Mouse (Mus musculus): ENCODE measurements around the gene Fpr3. TPM values are rescaled to one million over a fixed set of nuclear protein-coding genes. Genes with fewer than 3 reads are reported as not detected.

Fpr3 gene
- total and polyA plus RNA-seq, 2 experiments from 2014 or later, result not detected

DNA sequence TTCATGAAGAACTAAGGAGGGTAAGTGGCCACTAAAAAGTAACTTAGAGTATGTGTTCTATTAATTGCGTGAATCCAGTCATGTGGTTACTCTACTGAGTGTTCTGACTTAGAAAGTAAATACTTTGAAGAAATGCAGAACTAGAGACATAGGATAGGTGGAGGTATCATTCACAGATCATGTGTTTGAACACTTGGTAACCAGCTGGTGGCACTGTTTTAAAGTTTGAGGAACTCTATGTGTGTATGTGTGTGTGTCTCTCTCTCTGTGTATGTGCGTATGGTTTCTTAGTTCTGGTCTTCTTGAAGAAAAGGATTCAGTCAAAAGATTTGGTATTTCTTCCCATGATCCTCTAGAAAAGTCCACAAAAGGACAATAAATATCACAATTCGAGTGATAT lies 27.5 kb upstream of the Fpr3 start:
- no peak for ATAC-seq
- 82% methylated on average over 3 of the region's 3 CpGs for WGBS
- Histone ChIP-seq H3K9me3 (ENCODE audit: low read length) (no peaks in the 10 kb centered on the region), H3K36me3 (ENCODE audit: insufficient read depth) (no peaks in the 10 kb centered on the region), H3K27me3 (ENCODE audit: insufficient read depth, low read length) (no peaks in the 10 kb centered on the region), H3K9ac (no peak overlapping the region), H3K4me2 (ENCODE audit: low read depth) (no peak overlapping the region), H3K4me3 (ENCODE audit: low read depth, low read length) (no peak overlapping the region), H3K27ac (ENCODE audit: low read depth, low read length) (no peak overlapping the region), H3K4me1 (ENCODE audit: insufficient read depth) (no peaks in the 10 kb centered on the region)
- TF ChIP-seq CTCF (IDR thresholded peaks at IDR 0.05; ENCODE audit: low read depth), result no peak
- DNase-seq, result no peak

DNA sequence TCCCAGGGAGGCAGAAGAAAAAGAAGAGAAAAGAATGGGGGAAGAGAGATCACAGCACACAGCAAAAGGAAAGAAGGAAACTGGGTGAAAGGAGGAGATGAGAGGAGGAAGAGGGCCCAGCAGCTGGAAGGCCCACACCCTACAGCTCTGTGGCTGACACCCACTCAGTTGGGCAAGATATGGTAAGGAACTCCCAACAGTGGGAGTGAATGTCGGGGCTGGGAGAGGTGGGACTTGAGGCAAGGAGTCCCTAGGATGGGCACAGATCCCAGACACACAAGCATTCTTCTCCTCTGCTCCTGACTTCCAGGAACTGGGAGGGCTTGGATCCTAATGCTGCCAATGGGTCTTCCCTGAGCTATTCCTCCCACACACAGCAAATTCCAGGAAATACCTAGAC lies 25.3 kb upstream of the Fpr3 start:
- H3K36me3 ChIP-seq (ENCODE audit: insufficient read depth), result no peaks in the 10 kb centered on the region
- H3K4me2 ChIP-seq (ENCODE audit: low read depth), result no peak overlapping the region
- no peak for DNase-seq
- no peak overlapping the region for H3K27ac ChIP-seq (ENCODE audit: low read depth, low read length)
- H3K27me3 ChIP-seq (ENCODE audit: insufficient read depth, low read length), result no peaks in the 10 kb centered on the region
- TF ChIP-seq CTCF (IDR thresholded peaks at IDR 0.05; ENCODE audit: low read depth), result no peak
- no peaks in the 10 kb centered on the region for H3K9me3 ChIP-seq (ENCODE audit: low read length)
- H3K9ac ChIP-seq, result no peak overlapping the region
- 74% methylated on average over 1 of the region's 1 CpGs for WGBS
- no peak for ATAC-seq
- no peaks in the 10 kb centered on the region for H3K4me1 ChIP-seq (ENCODE audit: insufficient read depth)
- H3K4me3 ChIP-seq (ENCODE audit: low read depth, low read length), result no peak overlapping the region

DNA sequence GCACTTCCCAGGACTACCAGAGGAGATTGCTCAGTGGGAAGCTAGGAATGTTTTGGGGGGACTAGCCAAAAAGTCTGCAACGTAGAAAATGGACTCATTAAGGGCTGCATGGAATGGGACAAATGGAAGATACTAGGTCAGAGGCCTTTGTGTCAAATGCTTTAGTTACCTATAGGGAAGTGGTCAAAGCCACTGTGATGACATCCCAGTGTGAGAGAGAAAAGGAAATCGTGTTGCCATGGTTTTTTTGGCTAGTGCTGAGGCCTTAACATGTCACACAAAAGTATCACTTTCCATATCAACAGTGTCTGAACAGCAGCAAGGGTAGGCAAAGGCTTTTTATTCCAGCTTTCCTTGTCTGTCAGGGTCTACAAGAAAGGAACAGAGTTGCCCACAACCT lies 22.5 kb upstream of the Fpr3 start:
- no peak for ATAC-seq
- WGBS, result 64% methylated on average over 2 of the region's 2 CpGs

DNA sequence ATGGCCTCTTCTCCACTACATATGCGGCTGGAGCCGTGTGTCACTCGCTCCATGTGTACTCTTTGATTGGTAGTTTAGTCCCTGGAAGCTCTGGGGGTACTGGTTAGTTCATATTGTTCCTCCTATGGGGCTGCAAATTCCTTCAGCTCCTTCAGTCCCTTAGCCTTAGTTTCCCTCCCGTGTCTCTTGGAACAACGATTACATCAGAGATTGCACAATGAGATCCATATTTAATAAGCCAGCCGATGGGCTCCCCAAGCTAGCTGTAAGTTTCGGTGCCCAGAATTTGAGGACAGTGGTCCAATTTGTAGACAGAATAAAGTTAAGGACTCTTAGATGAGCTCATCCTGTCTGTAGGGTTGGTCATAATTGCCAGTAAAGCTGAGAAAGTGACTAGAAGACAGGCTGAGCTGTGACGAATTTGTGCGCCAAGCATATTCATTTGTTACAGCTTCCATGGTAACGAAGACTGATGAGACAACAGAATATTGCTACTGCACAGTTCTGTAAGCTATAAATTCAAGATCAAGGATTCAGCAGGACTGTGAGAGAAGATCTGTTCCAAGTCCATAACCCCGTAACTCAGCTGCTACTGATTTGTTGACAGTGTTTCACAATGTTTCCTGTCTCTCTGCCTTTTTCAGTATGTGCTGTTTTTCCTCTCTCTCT lies 20.7 kb upstream of the Fpr3 start:
- Histone ChIP-seq H3K4me2 (ENCODE audit: low read depth) (no peak overlapping the region), H3K27ac (ENCODE audit: low read depth, low read length) (no peak overlapping the region), H3K27me3 (ENCODE audit: insufficient read depth, low read length) (no peaks in the 10 kb centered on the region), H3K9me3 (ENCODE audit: low read length) (no peaks in the 10 kb centered on the region), H3K4me3 (ENCODE audit: low read depth, low read length) (no peak overlapping the region), H3K9ac (no peak overlapping the region), H3K36me3 (ENCODE audit: insufficient read depth) (no peaks in the 10 kb centered on the region), H3K4me1 (ENCODE audit: insufficient read depth) (no peaks in the 10 kb centered on the region)
- DNase-seq, result peak; percentile 59
- WGBS, result 76% methylated on average over 11 of the region's 11 CpGs
- ATAC-seq, result peak; percentile 94
- TF ChIP-seq CTCF (IDR thresholded peaks at IDR 0.05; ENCODE audit: low read depth), result no peak

More for the DNA sequence above, 22.5 kb upstream of the Fpr3 start:
- no peaks in the 10 kb centered on the region for H3K9me3 ChIP-seq (ENCODE audit: low read length)
- no peak overlapping the region for H3K9ac ChIP-seq
- no peak overlapping the region for H3K27ac ChIP-seq (ENCODE audit: low read depth, low read length)
- H3K4me2 ChIP-seq (ENCODE audit: low read depth), result no peak overlapping the region
- H3K4me3 ChIP-seq (ENCODE audit: low read depth, low read length), result no peak overlapping the region
- no peaks in the 10 kb centered on the region for H3K27me3 ChIP-seq (ENCODE audit: insufficient read depth, low read length)
- no peaks in the 10 kb centered on the region for H3K36me3 ChIP-seq (ENCODE audit: insufficient read depth)
- no peaks in the 10 kb centered on the region for H3K4me1 ChIP-seq (ENCODE audit: insufficient read depth)
- TF ChIP-seq CTCF (IDR thresholded peaks at IDR 0.05; ENCODE audit: low read depth), result no peak
- no peak for DNase-seq

DNA sequence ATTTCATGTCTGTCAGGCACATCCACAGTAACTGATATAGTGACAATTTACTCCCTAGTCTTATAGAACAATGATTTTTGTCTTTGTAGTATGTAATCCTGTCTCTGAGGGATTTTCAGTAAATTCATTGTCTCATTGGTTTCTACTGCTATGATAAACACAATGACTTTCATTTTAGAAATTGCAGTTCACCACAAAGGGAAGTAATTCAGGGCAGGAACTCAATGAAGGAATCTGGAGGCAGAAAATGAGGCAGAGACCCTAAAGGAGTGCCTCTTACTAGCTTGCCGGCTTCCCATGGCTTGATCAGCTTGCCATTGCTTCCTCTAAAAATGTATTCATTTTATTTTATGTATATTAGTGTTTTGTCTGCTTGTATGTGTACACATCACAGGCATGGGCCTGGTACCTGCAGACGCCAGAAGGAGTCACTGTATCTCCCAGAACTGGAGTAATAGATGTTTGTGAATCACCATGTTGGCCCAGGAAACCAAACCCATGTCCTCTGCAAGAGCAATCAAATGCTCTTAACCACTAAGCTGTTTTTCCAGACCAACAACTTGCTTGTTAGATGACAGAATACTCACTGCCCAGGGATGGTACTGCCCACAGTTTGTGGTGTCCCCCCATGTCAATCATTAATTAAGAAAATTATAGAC lies 16.6 kb upstream of the Fpr3 start:
- 0 out of 2 replicates have a peak, but pooled peaks cover 3% of the 10 kb centered on the region for H3K9me3 ChIP-seq (ENCODE audit: low read length)
- no peak overlapping the region for H3K27ac ChIP-seq (ENCODE audit: low read depth, low read length)
- H3K27me3 ChIP-seq (ENCODE audit: insufficient read depth, low read length), result no peaks in the 10 kb centered on the region
- no peak overlapping the region for H3K4me2 ChIP-seq (ENCODE audit: low read depth)
- DNase-seq, result no peak
- H3K9ac ChIP-seq, result no peak overlapping the region
- H3K36me3 ChIP-seq (ENCODE audit: insufficient read depth), result no peaks in the 10 kb centered on the region
- no peak for TF ChIP-seq CTCF (IDR thresholded peaks at IDR 0.05; ENCODE audit: low read depth)
- H3K4me1 ChIP-seq (ENCODE audit: insufficient read depth), result no peaks in the 10 kb centered on the region
- no peak overlapping the region for H3K4me3 ChIP-seq (ENCODE audit: low read depth, low read length)
- ATAC-seq, result no peak
- WGBS, result 78% methylated on average over 2 of the region's 2 CpGs

DNA sequence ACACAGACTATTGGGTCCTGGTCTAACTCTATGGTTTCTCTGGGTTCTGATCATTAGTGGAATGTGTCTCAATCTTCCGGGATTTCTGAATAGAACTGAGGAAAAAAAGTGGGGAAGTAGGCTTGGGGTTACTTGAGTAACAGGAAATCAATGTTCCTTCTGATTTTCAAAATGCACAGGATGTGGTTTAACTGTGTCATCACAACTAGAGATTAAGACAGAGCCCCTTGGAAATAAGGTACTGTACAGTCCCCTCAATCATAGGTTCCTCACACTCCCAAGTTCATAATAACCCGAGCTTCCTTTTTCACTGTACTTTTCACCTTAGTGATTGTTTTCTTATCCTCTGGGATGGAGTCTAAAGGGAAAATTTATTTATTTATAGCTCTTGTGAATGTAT lies 16.0 kb upstream of the Fpr3 start:
- WGBS, result 91% methylated on average over 2 of the region's 2 CpGs
- no peak for TF ChIP-seq CTCF (IDR thresholded peaks at IDR 0.05; ENCODE audit: low read depth)
- no peaks in the 10 kb centered on the region for H3K4me1 ChIP-seq (ENCODE audit: insufficient read depth)
- DNase-seq, result no peak
- 0 out of 2 replicates have a peak, but pooled peaks cover 3% of the 10 kb centered on the region for H3K9me3 ChIP-seq (ENCODE audit: low read length)
- ATAC-seq, result no peak
- H3K36me3 ChIP-seq (ENCODE audit: insufficient read depth), result no peaks in the 10 kb centered on the region
- H3K9ac ChIP-seq, result no peak overlapping the region
- H3K4me2 ChIP-seq (ENCODE audit: low read depth), result no peak overlapping the region
- no peak overlapping the region for H3K27ac ChIP-seq (ENCODE audit: low read depth, low read length)
- no peaks in the 10 kb centered on the region for H3K27me3 ChIP-seq (ENCODE audit: insufficient read depth, low read length)
- H3K4me3 ChIP-seq (ENCODE audit: low read depth, low read length), result no peak overlapping the region

DNA sequence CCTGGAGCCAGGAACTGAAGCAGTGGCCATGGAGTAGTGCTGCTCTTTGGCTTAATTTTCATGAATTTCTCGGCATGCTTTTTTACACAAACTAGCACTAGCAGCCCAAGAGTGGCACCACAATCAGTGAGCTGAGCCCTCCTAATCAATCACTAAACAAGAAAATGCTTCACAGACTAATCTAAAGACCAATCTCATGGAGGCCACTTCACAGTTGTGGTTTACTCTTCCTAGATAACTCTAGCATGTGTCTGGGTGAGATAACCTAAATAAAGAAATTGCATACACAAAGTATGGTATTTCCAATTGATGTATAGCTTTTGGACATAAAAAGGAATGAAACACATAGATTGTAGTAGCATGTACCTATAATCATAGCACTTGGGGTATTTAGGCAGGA lies 8.3 kb upstream of the Fpr3 start:
- no peak overlapping the region for H3K9ac ChIP-seq
- no peaks in the 10 kb centered on the region for H3K27me3 ChIP-seq (ENCODE audit: insufficient read depth, low read length)
- H3K4me1 ChIP-seq (ENCODE audit: insufficient read depth), result no peaks in the 10 kb centered on the region
- no peaks in the 10 kb centered on the region for H3K9me3 ChIP-seq (ENCODE audit: low read length)
- DNase-seq, result no peak
- TF ChIP-seq CTCF (IDR thresholded peaks at IDR 0.05; ENCODE audit: low read depth), result no peak
- no peak for ATAC-seq
- 80% methylated on average over 1 of the region's 1 CpGs for WGBS
- no peak overlapping the region for H3K4me2 ChIP-seq (ENCODE audit: low read depth)
- no peak overlapping the region for H3K4me3 ChIP-seq (ENCODE audit: low read depth, low read length)
- H3K36me3 ChIP-seq (ENCODE audit: insufficient read depth), result no peaks in the 10 kb centered on the region
- H3K27ac ChIP-seq (ENCODE audit: low read depth, low read length), result no peak overlapping the region
